Mouse (Mus musculus) limb, embryonic 11.5 days (tissue): Measurements from ENCODE around the gene Nipal4. TPM values are rescaled to one million over a fixed set of nuclear protein-coding genes. Genes with fewer than 3 reads are reported as not detected.

ENCODE experiments used
- ATAC-seq: fragments of 200-750 bp; cut with Nextera tagmentation; 2 replicates; pipeline ENCODE4 v1.8.0; 2017; ENCODE audit warnings: low read depth; ENCODE audit not compliant: insufficient number of reproducible peaks, low FRiP score, low TSS enrichment
- DNase-seq: peaks from one replicate; pipeline ENCODE4 v3.0.0-alpha.2; 2015; ENCODE audit warnings: low spot score
- H3K27ac ChIP-seq: fragments of 300-500 bp; sonication (generic); replicated peaks from 2 replicates; pipeline ENCODE4 v1.5.1; 2014; ENCODE audit warnings: low read depth, mild to moderate bottlenecking, low read length
- H3K27me3 ChIP-seq: fragments of 300-500 bp; sonication (generic); 2 replicates; pipeline ENCODE4 v1.6.1; 2014; ENCODE audit warnings: mild to moderate bottlenecking, low read length, mixed read lengths; ENCODE audit not compliant: control insufficient read depth, insufficient read depth
- H3K36me3 ChIP-seq: fragments of 300-500 bp; sonication (generic); 2 replicates; pipeline ENCODE4 v1.6.1; 2014; ENCODE audit warnings: mild to moderate bottlenecking, low read length, moderate library complexity, mixed read lengths; ENCODE audit not compliant: control insufficient read depth, insufficient read depth
- H3K4me1 ChIP-seq: fragments of 300-500 bp; sonication (generic); 2 replicates; pipeline ENCODE4 v1.6.1; 2014; ENCODE audit warnings: low read length, mixed read lengths; ENCODE audit not compliant: control insufficient read depth, insufficient read depth
- H3K4me2 ChIP-seq: fragments of 300-500 bp; sonication (generic); 2 replicates; pipeline ENCODE4 v1.6.1; 2014; ENCODE audit warnings: low read depth, mild to moderate bottlenecking, moderate library complexity; ENCODE audit not compliant: severe bottlenecking
- H3K4me3 ChIP-seq: fragments of 300-500 bp; sonication (generic); 2 replicates; pipeline ENCODE4 v1.5.1; 2014; ENCODE audit warnings: low read depth, low read length
- H3K9ac ChIP-seq: fragments of 300-500 bp; sonication (generic); 2 replicates; pipeline ENCODE4 v1.6.1; 2014; ENCODE audit warnings: mild to moderate bottlenecking, low read length
- H3K9me3 ChIP-seq: fragments of 300-500 bp; sonication (generic); 2 replicates; pipeline ENCODE4 v1.6.1; 2016; ENCODE audit warnings: low read length; ENCODE audit not compliant: control insufficient read depth
- WGBS: fragments of 180-500 bp; shearing (Covaris S2); extraction: QIAGEN DNeasy Blood & Tissue Kit; methylation state at CpG from one replicate; pipeline ENCODE4 v1.1.7; 2014; 5-methylcytosine and 5-hydroxymethylcytosine counted together
- polyA plus RNA-seq: library from polyadenylated mRNA; unstranded; fragments of >200 nt; fragmentation: Nextera tagmentation; extraction: Ambion mirVana; gene quantifications from 2 replicates; pipeline ENCODE4 v1.2.1, GENCODE M21; 2014

Gene Nipal4
- polyA plus RNA-seq, 1 experiment from 2014 or later, result 0.71 TPM

DNA sequence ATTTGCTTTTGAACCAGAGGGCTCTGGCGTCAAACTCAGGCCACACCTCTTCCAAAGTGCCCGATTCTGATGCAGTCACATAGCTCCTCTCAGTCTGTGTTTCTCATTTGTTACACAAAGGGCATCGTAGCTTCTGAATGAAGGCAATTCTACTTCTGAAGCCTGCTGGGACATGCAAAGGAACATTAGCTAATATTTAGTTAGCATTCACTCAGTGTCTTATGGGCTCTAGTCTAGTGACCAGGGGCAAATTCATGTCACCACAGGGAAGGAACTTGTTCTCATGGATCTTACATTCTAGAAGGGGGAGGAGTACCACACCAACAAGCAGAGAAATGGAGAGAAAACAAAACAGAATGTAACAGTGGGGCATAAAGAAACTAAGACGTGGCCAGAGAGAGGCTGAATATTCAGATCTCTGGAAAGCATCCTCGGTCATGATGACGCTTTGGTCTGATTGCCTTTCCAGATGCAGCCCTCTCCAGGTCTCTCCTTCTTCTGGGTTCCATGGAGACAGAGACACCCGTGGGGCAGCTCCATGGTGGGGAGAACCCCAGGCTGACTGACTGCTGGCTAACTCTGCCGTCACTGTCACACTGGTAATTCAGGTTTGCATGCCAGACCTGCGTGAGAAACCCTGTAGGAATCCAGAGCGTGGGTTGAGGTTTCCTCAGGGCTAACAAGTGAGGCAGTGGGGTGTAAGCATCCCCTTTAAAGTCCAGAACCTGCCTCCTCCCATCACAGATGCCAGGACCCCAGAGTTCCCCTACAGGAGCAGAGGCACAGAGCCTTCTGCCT, 11.1 kb upstream of the Nipal4 start:
- no peak overlapping the region for H3K27ac ChIP-seq
- no peaks in the 10 kb centered on the region for H3K9me3 ChIP-seq
- no peaks in the 10 kb centered on the region for H3K4me1 ChIP-seq
- ATAC-seq (no peak), DNase-seq (no peak)
- H3K36me3 ChIP-seq, result no peaks in the 10 kb centered on the region
- WGBS, result 77% methylated on average over 10 of the region's 10 CpGs
- H3K9ac ChIP-seq, result no peak overlapping the region
- H3K4me2 ChIP-seq, result no peak overlapping the region
- H3K27me3 ChIP-seq, result no peaks in the 10 kb centered on the region
- H3K4me3 ChIP-seq, result no peak overlapping the region

DNA sequence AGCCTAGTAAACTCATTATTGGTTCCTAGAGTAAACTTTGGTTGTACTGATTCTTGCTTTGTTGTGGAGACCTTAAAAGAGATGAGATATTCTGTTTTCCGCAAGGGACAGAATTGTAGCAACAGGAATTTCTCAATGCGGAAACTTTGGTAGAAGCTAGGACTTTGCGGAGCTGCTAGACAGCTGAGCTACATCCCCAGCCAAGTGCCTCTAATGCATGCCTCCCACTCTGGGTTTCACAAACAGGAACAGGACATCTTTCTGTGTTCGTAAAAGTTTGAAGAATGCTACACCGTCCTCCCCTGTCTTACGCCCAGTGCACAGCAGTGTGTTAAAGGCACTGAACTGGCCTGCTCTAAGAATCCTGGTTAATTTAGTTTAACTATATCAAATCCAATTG, 9.8 kb upstream of the Nipal4 start:
- no peaks in the 10 kb centered on the region for H3K4me1 ChIP-seq
- no peak for DNase-seq
- H3K4me2 ChIP-seq, result no peak overlapping the region
- H3K4me3 ChIP-seq, result no peak overlapping the region
- no peaks in the 10 kb centered on the region for H3K36me3 ChIP-seq
- no peak for ATAC-seq
- no peaks in the 10 kb centered on the region for H3K27me3 ChIP-seq
- no peak overlapping the region for H3K27ac ChIP-seq
- 94% methylated on average over 6 of the region's 6 CpGs for WGBS
- H3K9ac ChIP-seq, result no peak overlapping the region
- no peaks in the 10 kb centered on the region for H3K9me3 ChIP-seq

DNA sequence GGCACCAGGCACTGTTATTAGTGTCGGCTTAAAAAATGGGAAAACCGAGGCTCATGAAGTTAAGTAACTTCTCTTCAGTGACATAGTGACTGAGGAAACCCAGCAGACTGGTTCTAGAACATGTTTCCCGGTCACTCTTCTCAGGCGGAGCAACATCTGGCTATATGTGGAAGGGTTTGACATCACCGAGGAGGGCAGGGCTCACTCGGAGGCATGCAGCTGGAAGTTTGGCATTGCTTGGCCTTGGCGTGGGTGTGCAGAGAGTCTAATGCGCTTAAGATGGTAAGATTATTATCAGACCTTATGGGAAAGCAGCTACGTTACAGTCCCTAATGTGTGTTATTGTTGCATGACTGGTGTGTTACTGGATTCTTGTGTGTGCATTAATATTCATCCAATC, 5.8 kb upstream of the Nipal4 start:
- DNase-seq (no peak), ATAC-seq (no peak)
- Histone ChIP-seq H3K4me2 (no peak overlapping the region), H3K4me1 (no peaks in the 10 kb centered on the region), H3K27me3 (0 out of 2 replicates have a peak, but pooled peaks cover 3% of the 10 kb centered on the region), H3K36me3 (no peaks in the 10 kb centered on the region), H3K4me3 (no peak overlapping the region), H3K9ac (no peak overlapping the region), H3K9me3 (no peaks in the 10 kb centered on the region), H3K27ac (no peak overlapping the region)
- 94% methylated on average over 9 of the region's 9 CpGs for WGBS

DNA sequence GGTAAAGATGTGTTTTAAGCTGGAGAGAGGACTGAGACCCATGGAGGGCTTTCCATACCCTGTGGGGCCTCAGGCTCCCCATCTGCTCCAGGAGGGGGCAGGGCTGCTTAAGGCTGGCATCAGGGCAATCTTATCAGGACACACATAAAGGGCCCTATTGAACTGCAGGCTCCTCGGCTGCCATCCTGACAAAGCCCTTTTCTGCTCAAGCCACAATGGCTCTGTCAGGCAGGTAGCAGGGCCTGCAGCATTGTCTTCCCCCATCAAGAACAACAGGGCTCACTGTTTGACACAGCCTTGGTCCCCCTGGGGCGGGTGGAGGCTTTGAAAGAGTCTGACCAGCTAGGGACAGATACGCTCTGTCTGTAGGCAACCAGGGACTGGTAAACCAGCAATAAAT, 3.6 kb upstream of the Nipal4 start:
- no peak overlapping the region for H3K27ac ChIP-seq
- WGBS, result 56% methylated on average over 3 of the region's 3 CpGs
- no peak for ATAC-seq

DNA sequence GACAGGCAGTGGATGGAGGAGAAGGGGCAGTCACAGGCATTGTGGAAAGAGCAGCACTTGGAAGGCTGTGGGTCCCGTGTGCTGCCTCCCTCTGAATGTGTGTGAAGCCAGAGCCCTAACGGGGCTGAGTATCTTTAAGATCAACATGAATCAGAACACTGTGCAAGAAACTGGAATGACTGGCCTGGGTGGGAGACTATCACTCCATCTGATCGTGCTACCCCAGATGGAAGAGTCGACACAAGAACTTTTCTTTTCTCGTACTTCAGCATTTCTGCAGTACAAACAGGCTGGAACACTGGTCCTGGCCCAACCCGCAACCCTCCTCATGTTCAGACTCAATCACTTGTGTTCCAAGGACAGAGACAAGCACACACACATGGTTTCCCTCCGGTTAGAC, 2.2 kb upstream of the Nipal4 start:
- H3K4me2 ChIP-seq, result no peak overlapping the region
- DNase-seq (no peak), ATAC-seq (no peak)
- H3K36me3 ChIP-seq, result no peaks in the 10 kb centered on the region
- no peak overlapping the region for H3K9ac ChIP-seq
- no peak overlapping the region for H3K27ac ChIP-seq
- H3K27me3 ChIP-seq, result peaks cover 14% of the 10 kb centered on the region
- H3K4me1 ChIP-seq, result 0 out of 2 replicates have a peak, but pooled peaks cover 2% of the 10 kb centered on the region
- WGBS, result 89% methylated on average over 7 of the region's 7 CpGs
- H3K4me3 ChIP-seq, result no peak overlapping the region
- H3K9me3 ChIP-seq, result no peaks in the 10 kb centered on the region

More for the DNA sequence above, 3.6 kb upstream of the Nipal4 start:
- Histone ChIP-seq H3K9me3 (no peaks in the 10 kb centered on the region), H3K27me3 (peaks cover 14% of the 10 kb centered on the region), H3K36me3 (no peaks in the 10 kb centered on the region), H3K4me2 (no peak overlapping the region), H3K4me1 (0 out of 2 replicates have a peak, but pooled peaks cover 2% of the 10 kb centered on the region), H3K4me3 (no peak overlapping the region), H3K9ac (no peak overlapping the region)
- DNase-seq, result no peak

DNA sequence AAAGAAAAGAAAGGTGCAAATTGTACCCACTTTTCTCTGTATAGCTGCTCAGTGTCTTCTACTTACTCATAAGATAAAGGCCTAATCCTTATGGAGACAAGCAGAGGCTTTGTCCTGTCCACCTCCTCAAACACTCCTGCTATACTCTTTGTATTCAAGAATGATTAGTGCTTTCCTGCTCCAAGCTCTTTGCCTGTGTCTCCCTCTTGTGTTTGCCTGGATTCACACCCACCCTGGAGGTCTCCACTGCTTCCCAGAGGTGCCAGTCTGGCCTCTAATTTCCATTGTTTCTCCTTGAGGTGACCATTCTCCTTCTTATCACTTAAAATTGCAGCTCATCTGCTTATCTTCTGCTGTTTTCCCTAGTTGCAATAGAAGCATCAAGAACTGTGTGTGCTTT, 8.8 kb downstream of the Nipal4 start:
- Histone ChIP-seq H3K9me3 (no peaks in the 10 kb centered on the region), H3K4me1 (no peaks in the 10 kb centered on the region), H3K36me3 (no peaks in the 10 kb centered on the region), H3K27ac (no peak overlapping the region), H3K4me2 (no peak overlapping the region), H3K9ac (no peak overlapping the region), H3K27me3 (no peaks in the 10 kb centered on the region), H3K4me3 (no peak overlapping the region)
- DNase-seq (no peak), ATAC-seq (no peak)

DNA sequence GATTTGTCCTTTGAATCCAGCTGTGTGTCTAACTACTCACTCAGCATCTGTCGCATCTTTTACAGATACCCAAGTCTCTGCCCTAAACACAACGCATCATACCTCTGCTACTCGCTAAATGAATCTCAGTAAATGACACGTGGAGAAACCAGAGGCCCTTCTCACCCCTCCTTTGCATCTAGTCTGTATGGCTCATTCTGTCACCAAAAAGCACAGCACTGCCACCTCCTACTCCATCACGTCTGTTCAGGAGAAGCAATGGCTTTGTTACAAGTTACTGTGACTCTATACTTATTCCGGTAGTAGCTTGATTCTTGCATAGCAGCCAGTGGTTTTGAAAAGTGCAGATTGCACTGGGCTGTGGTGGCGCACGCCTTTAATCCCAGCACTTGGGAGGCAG, 9.4 kb downstream of the Nipal4 start:
- Histone ChIP-seq H3K27me3 (no peaks in the 10 kb centered on the region), H3K36me3 (no peaks in the 10 kb centered on the region), H3K4me1 (no peaks in the 10 kb centered on the region), H3K27ac (no peak overlapping the region), H3K4me3 (no peak overlapping the region), H3K9me3 (no peaks in the 10 kb centered on the region), H3K9ac (no peak overlapping the region), H3K4me2 (no peak overlapping the region)
- WGBS, result 87% methylated on average over 8 of the region's 8 CpGs
- ATAC-seq, result no peak
- no peak for DNase-seq

DNA sequence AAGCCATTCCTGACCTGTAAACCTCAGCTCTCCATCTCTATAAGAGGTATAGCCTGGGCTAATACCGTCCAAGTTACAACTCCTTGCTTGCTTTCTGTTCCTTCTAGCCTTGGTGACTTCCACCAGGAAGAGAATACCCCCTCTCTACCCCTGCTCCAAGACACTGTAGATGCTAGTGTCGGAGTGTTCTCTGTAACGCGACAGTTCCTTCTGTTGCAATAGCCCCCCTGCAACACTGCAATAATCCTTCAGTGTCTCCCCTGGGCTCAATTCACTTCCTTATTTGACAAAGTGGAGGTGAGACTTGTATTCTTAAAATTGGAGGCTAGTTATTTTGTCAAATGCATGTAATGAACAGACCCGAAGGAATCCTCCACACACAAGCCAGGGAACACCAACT, 19.7 kb downstream of the Nipal4 start:
- no peaks in the 10 kb centered on the region for H3K4me1 ChIP-seq
- no peaks in the 10 kb centered on the region for H3K27me3 ChIP-seq
- WGBS, result 96% methylated on average over 5 of the region's 5 CpGs
- H3K27ac ChIP-seq, result no peak overlapping the region
- H3K9ac ChIP-seq, result no peak overlapping the region
- H3K4me2 ChIP-seq, result no peak overlapping the region
- H3K4me3 ChIP-seq, result no peak overlapping the region
- ATAC-seq, result no peak
- DNase-seq, result no peak
- H3K36me3 ChIP-seq, result peaks cover 5% of the 10 kb centered on the region; the same call in 1 of the 2 replicates
- no peaks in the 10 kb centered on the region for H3K9me3 ChIP-seq
